Mouse (Mus musculus) embryonic fibroblast, embryonic 13.5 days (primary cell): Measurements from ENCODE around the gene Sclt1. TPM values are rescaled to one million over a fixed set of nuclear protein-coding genes. Genes with fewer than 3 reads are reported as not detected.

Experiments used
- H3K27ac ChIP-seq: 2 replicates; pipeline ENCODE4 v1.5.1; 2012; ENCODE audit warnings: low read length, control low read depth, inconsistent platforms; ENCODE audit not compliant: insufficient read depth
- H3K4me1 ChIP-seq: 2 replicates; pipeline ENCODE4 v1.6.1; 2011; ENCODE audit warnings: low read length; ENCODE audit not compliant: control insufficient read depth, insufficient read depth
- H3K4me3 ChIP-seq: 2 replicates; pipeline ENCODE4 v1.5.1; 2011; ENCODE audit warnings: mild to moderate bottlenecking, control low read depth, low read length; ENCODE audit not compliant: insufficient read depth
- CTCF ChIP-seq: IDR thresholded peaks from 2 replicates; pipeline ENCODE4 v1.5.1; 2011; ENCODE audit warnings: mild to moderate bottlenecking, control low read depth, low read length, moderate library complexity, borderline replicate concordance; ENCODE audit not compliant: insufficient read depth
- POLR2A ChIP-seq: IDR thresholded peaks from 2 replicates; pipeline ENCODE4 v1.6.1; 2011; ENCODE audit warnings: low read depth, mild to moderate bottlenecking, control low read depth, low read length, moderate library complexity
- polyA plus RNA-seq: library from polyadenylated mRNA; stranded (reverse); fragments of >200 nt; gene quantifications from 2 replicates; pipeline ENCODE4 v1.2.4, GENCODE M21; 2011; ENCODE audit warnings: low read depth; ENCODE audit not compliant: missing spikeins, insufficient read length

Sclt1 gene
- polyA plus RNA-seq, 1 experiment: 14.6 TPM

- TF ChIP-seq CTCF (no peak), POLR2A (no peak)
- Histone ChIP-seq H3K27ac (no peak overlapping the region), H3K4me1 (peaks cover 9% of the 10 kb centered on the region), H3K4me3 (no peak overlapping the region)
These were observed 162.4 kb downstream of the Sclt1 start for GRCm38 (mm10) chr3:41579873-41580272.

- TF ChIP-seq CTCF (no peak), POLR2A (no peak)
- Histone ChIP-seq H3K27ac (no peak overlapping the region), H3K4me3 (no peak overlapping the region), H3K4me1 (peaks cover 14% of the 10 kb centered on the region)
These were observed 165.1 kb downstream of the Sclt1 start for GRCm38 (mm10) chr3:41577240-41577639.

Other genes starting within 250 kb of the Sclt1 start
- 37.0 and 56.8 TPM in 2 replicates for gene Jade1, start 186.8 kb downstream of the Sclt1 start, polyA plus RNA-seq
- gene D3Ertd751e, start 97 bp upstream of the Sclt1 start, polyA plus RNA-seq: 5.3 and 8.5 TPM in 2 replicates